Mouse (Mus musculus) urinary bladder, adult 2 months (tissue): Measurements from ENCODE around the gene Arhgap45. TPM values are rescaled to one million over a fixed set of nuclear protein-coding genes. Genes with fewer than 3 reads are reported as not detected.

Source experiments
- DNase-seq: peaks from one replicate; pipeline ENCODE4 v3.0.0; 2022; ENCODE audit warnings: low spot score
- polyA plus RNA-seq: library from polyadenylated mRNA; depleted of rRNA; stranded (reverse); fragments of >200 nt; gene quantifications from 2 replicates; pipeline ENCODE4 v1.2.3, GENCODE M21; 2012; rRNA removed

Gene Arhgap45
- polyA plus RNA-seq, result 18.9 and 23.0 TPM in 2 replicates

GRCm38 (mm10) chr10:80016511-80016910, at the start of gene Arhgap45:
Gene Arhgap45 (plus strand): TSS chr10:80016653.
- DNase-seq, result no peak

GRCm38 (mm10) chr10:79966886-79967400, 49.5 kb upstream of the Arhgap45 start:
- DNase-seq, result no peak

DNA sequence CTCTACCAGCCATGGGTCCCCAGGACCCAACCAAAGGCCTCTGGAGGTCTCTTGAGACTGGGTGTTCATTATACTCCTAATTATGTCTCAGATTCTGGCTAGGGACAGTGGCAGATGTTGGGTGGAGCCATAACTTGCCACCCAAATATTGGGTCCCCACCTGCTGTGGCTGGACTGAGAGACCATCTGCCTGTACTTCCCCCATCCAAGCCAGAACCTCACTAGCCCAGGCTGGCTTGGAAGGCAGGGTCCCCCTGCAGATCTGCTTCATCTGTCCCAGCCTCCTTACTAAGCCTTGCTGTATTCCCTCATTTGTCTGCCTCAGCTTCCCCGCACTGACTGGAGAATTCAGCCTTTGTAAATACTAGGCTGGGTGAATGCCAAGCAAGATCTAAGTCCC, 48.3 kb upstream of the Arhgap45 start:
- DNase-seq, result no peak

- DNase-seq, result no peak
These were observed 47.3 kb upstream of the Arhgap45 start for GRCm38 (mm10) chr10:79969124-79969568.

GRCm38 (mm10) chr10:79970415-79971182, 45.9 kb upstream of the Arhgap45 start, which contains the start of gene Grin3b:
Gene Grin3b (plus strand): TSS chr10:79970715.
- no peak for DNase-seq

DNA sequence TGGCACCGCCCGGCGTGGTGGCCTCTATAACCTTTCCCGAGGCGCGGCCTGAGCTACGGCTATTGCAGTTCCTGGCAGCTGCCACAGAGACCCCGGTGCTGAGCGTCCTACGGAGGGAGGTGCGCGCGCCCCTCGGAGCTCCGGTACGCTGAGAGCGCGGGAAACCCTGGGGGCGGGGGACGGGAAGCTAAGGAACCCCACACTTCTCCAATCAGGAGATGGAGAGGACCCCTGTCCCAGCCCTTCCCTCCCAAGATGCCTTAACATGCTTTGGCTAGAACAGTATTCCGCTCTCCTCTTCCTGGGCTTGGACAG, 45.3 kb upstream of the Arhgap45 start:
- no peak for DNase-seq

DNA sequence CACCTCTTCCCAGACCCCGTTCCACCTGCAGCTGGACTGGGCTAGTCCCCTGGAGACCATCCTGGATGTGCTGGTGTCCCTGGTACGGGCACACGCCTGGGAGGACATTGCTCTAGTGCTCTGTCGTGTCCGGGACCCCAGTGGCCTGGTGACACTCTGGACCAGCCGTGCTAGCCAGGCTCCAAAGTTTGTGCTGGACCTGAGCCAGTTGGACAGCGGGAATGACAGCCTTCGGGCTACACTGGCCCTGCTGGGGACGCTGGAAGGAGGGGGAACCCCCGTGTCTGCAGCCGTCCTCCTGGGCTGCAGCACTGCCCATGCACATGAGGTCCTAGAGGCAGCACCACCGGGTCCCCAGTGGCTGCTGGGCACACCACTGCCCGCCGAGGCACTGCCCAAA, 43.6 kb upstream of the Arhgap45 start:
- DNase-seq, result peak; percentile 22

- no peak for DNase-seq
These were observed 42.4 kb upstream of the Arhgap45 start for GRCm38 (mm10) chr10:79974087-79974486.

DNA sequence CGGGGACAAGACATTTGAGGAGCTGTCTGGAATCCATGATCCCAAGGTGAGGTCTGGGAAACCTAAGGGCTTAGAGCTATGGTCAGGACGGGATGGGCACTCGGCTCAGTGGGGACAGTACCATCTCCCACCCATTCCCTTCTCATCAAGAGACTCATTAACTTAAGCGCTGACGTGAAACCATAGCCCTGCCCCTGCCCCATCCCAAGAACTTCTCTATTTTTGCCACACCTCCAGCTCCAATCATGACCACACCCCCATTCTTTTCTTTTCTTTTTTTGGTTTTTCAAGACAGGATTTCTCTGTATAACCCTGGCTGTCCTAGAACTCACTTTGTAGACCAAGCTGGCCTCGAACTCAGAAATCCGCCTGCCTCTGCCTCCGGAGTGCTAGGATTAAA, 41.8 kb upstream of the Arhgap45 start:
- DNase-seq, result no peak

- no peak for DNase-seq
These were observed 40.3 kb upstream of the Arhgap45 start for GRCm38 (mm10) chr10:79976071-79976721.

GRCm38 (mm10) chr10:79976722-79977107, 39.7 kb upstream of the Arhgap45 start:
- DNase-seq, result no peak

DNA sequence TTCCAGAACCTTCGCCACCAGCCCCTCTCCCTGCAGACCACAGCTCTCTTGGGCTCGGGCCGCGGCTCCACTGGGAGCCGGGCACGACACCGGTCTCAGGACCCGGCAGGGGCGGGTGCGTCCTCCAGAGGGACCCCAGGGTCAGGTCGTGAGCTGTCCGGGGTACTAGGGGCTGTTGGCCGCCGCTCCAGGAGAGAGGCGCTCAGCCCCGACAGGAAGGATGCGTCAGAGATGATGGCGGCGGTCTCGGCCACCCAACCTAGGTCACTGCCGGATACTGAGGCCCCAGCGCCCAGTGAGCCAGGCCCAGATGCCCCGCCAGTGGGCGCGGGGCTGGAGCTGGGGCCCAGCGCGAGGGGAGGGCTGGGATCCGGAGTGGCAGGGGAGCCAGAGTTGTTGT, 39.1 kb upstream of the Arhgap45 start:
- DNase-seq, result no peak

- DNase-seq, result no peak
These were observed 38.4 kb upstream of the Arhgap45 start for GRCm38 (mm10) chr10:79978061-79978460.

GRCm38 (mm10) chr10:79979401-79980155, 36.9 kb upstream of the Arhgap45 start:
- no peak for DNase-seq

DNA sequence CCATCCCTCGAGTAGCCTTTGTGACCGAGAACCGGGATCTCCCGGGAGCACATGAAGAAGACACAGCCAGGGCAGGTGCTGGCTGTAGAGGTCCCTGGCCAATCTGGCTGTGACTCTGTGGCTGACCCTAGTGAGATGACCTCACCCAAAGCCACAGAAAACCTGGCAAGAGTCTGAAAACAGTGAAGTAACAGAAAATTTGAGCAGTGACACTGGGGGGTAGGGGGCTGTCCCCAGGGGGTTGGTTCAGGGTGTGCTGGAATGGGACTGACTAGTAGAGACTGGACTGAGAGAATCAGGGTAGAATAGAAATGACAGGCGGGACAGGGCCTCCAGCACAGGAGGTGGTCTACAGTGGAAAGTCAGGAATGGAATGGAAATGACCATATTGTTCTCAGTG, 33.2 kb upstream of the Arhgap45 start:
- no peak for DNase-seq

GRCm38 (mm10) chr10:79983670-79984069, 32.8 kb upstream of the Arhgap45 start:
- peak; percentile 62 for DNase-seq

DNA sequence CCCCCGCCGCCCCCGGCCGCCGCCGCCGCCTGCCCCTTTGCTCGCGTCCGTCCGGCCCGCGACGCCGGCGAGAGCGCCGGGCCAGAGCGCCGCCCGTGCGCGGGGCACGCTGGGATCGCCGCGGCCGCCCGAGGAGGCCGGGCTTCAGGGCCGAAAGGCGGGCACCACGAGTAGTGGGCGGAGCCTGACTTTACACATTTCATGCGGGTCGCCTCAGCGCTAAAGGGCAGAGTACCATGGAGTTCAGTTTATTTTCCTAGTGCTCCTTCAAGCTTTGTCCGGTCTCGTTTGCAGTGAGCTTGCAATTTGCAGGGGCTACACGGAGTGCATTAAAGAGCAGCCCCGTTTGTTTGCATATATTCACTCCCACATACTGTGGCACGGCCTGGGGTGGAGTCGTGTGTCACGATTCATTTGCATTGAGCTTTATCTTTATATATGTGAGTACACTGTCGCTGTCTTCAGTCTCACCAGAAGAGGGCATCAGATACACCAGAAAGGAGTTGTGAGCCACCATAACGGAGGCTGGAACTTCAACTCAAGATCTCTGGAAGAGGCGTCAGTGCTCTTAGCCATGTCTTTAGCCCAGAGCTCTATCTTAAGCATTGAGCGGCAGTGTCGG, 32.1 kb upstream of the Arhgap45 start, which contains the start of gene Tmem259:
Gene Tmem259 (minus strand): TSS at position 136 of the 622 bp plus-strand sequence.
- DNase-seq, result peak; percentile 80

- DNase-seq, result peak; percentile 79
These were observed 31.6 kb upstream of the Arhgap45 start for GRCm38 (mm10) chr10:79984871-79985270.

GRCm38 (mm10) chr10:79985334-79986231, 30.9 kb upstream of the Arhgap45 start:
- no peak for DNase-seq

DNA sequence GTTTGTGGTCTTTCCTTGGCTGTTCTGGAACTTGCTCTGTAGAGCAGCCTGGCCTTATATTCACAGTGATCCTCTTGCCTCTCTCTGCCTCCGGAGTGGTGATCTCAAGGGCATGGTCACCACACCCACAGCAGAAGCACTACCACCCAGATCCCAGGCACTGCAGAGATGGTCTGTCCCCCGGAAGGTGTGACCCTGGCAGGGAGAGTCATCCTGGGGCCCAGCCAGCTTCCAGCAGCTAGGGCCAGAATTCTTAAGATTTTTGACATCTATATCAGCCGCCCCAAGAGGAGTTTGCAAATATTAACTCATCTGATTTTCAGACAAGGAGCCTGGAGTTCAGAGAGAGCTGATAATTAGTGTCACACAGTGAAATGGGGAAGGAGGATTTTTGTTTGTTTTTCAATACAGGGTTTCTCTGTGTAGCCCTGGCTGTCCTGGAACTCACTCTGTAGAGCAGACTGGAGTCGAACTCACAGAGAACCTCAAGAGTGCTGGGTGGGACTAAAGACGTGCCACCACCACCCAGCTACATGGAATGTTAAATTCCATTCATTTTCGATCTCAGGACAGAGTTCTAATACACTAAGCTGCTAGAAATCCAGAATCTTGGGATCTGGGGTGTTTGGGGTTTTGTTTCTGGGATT, 30.1 kb upstream of the Arhgap45 start:
- no peak for DNase-seq
